Mouse (Mus musculus) heart, adult 8-10 months (tissue): ENCODE results near the gene Psg23. TPM values are rescaled to one million over a fixed set of nuclear protein-coding genes. Genes with fewer than 3 reads are reported as not detected.
"Not testable (repeated sequence)": the region's sequence is repeated elsewhere in the genome, so short reads cannot be mapped to it uniquely, and the experiment has no call there.

Experiments
- DNase-seq: peaks from one replicate; pipeline ENCODE4 v3.0.0; 2022; ENCODE audit warnings: low spot score
- total RNA-seq, 4 experiments: library from RNA; stranded (reverse); gene quantifications; 2 replicates each; pipeline ENCODE4 v1.2.4; 2022

Psg23 gene
- total RNA-seq = not detected

DNA sequence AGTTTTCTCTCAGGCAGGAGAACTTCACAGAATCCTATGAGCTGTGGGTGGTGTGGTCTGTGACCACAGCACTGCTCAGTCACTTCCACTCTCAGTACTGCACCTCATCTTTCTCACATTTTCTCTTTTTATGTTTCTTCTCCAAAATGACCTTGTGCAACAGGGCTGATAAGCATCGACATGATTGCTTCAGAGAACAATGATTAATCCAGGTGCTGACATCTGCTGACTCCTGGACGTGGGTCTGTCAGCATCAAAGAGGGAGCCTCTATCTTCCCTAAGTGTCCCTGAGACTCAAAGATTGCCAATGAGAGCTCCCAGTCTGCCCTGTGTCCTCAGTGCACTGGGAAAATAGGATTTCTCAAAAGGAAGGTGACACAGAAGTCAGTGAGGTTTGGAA lies at the start of gene Psg23:
Psg23 (minus strand) TSS at position 101 of the 400 bp plus-strand sequence.
- not testable (repeated sequence) for DNase-seq

DNA sequence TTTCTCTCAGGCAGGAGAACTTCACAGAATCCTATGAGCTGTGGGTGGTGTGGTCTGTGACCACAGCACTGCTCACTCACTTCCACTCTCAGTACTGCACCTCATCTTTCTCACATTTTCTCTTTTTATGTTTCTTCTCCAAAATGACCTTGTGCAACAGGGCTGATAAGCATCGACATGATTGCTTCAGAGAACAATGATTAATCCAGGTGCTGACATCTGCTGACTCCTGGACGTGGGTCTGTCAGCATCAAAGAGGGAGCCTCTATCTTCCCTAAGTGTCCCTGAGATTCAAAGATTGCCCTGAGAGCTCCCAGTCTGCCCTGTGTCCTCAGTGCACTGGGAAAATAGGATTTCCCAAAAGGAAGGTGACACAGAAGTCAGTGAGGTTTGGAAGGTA lies 40.3 kb upstream of the Psg23 start, which contains the start of gene Psg21:
Psg21 (minus strand) TSS at position 101 of the 400 bp plus-strand sequence.
- not testable (repeated sequence) for DNase-seq

DNA sequence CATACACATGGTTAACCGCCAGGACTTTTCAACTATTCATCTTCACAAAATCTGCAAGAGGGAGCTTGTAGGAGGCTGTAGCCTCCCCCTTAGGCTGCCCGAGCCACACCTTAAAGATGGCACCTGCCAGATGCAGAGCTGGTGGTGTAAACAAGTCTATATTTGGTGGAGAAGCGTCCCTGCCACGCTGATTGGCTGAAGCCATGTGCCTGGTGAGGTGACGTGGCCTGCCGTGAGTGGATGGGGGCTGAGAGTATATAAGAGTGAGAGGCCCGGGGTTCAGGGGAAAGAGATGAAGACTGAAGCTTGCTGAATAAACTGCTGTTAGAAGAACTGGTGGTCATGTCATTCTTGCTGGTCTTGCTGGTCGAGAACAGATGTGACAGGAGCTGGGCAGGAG lies 10.6 kb upstream of the Psg23 start:
- DNase-seq = not testable (repeated sequence)

DNA sequence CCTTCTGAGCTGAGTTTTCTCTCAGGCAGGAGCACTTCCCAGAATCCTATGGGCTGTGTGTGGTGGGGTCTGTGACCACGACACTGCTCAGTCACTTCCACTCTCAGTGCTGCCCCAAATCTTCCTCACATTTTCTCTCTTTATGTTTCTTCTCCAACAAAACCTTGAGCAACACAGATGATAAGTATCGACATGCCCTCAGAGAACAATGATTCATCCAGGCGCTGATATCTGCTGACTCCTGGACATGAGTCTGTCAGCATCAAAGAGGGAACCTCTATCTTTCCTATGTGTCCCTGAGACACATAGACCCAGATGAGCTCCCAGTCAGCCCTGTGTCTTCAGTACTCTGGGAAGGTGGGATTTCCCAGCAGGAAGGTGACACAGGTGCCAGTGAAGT lies 49.1 kb downstream of the Psg23 start, which contains the start of gene Psg27:
Psg27 (minus strand) TSS at position 101 of the 400 bp plus-strand sequence.
- no peak for DNase-seq

DNA sequence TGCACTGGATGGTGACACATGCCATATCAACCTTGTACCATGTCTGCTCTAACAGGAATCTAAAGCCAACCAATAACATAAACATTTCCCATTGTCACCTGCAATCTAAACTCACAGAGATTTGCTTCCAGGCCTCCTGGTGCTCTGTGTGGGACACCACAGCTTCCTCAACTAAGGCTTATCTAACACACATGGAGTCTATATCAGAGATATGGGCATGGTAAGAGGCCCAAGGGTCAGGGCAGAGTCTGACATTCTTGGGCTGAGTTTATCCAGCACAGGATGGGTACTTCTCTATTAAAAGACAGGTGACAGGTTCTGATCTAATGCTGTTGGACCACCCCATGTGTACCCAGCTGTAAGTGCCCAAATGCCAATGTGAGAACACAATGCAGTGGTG lies 56.5 kb downstream of the Psg23 start:
- DNase-seq = no peak

Other genes with a start within 250 kb of the Psg23 start
- gene Psg28, start 184.5 kb downstream of the Psg23 start, total RNA-seq = not detected
- gene Psg26, start 132.3 kb downstream of the Psg23 start, total RNA-seq = not detected
- not detected for gene Psg25, start 84.2 kb downstream of the Psg23 start, total RNA-seq
- gene Psg27, start 49.2 kb downstream of the Psg23 start, total RNA-seq = not detected
- gene Psg21, start 40.2 kb upstream of the Psg23 start, total RNA-seq = not detected
- not detected for gene Psg20, start 69.7 kb upstream of the Psg23 start, total RNA-seq
- not detected for gene Psg22, start 101.6 kb upstream of the Psg23 start, total RNA-seq
- gene Psg19, start 182.0 kb upstream of the Psg23 start, total RNA-seq = not detected
- not detected for gene Psg17, start 205.1 kb upstream of the Psg23 start, total RNA-seq
- 1 to 10 TPM; 5.7 to 7.5 (median 7.0) TPM for gene Mill2, start 223.5 kb upstream of the Psg23 start, total RNA-seq